Mouse (Mus musculus) splenic B cell, adult 2 months (primary cell): ENCODE results near the gene Ctps.
"Not testable (repeated sequence)": the region's sequence is repeated elsewhere in the genome, so short reads cannot be mapped to it uniquely, and the experiment has no call there.

ENCODE experiments used
- DNase-seq: peaks from one replicate; pipeline ENCODE4 v3.0.0-alpha.2; 2011; ENCODE audit warnings: low read depth, low spot score
- H3K27me3 ChIP-seq: 2 replicates; pipeline ENCODE4 v1.6.1; 2012; ENCODE audit warnings: mild to moderate bottlenecking, low read length, moderate library complexity, mixed read lengths; ENCODE audit not compliant: control insufficient read depth, poor library complexity, insufficient read depth, severe bottlenecking
- H3K36me3 ChIP-seq: 2 replicates; pipeline ENCODE4 v1.6.1; 2012; ENCODE audit warnings: mild to moderate bottlenecking, low read length, moderate library complexity, mixed read lengths; ENCODE audit not compliant: control insufficient read depth, poor library complexity, insufficient read depth, severe bottlenecking

The Ctps gene

GRCm38 (mm10) chr4:120569486-120570437, at the start of gene Ctps:
Gene Ctps (minus strand): TSS chr4:120570276.
- peak; percentile 95 for DNase-seq
- Histone ChIP-seq H3K36me3 (no peaks in the 10 kb centered on the region; the same call in 1 of the 2 replicates), H3K27me3 (no peaks in the 10 kb centered on the region)

- no peak for DNase-seq
- no peaks in the 10 kb centered on the region for H3K27me3 ChIP-seq
- H3K36me3 ChIP-seq, result no peaks in the 10 kb centered on the region
Observed at GRCm38 (mm10) chr4:120616199-120617025, 46.3 kb upstream of the Ctps start.

GRCm38 (mm10) chr4:120615528-120616081, 45.5 kb upstream of the Ctps start:
- H3K27me3 ChIP-seq, result no peaks in the 10 kb centered on the region
- no peaks in the 10 kb centered on the region for H3K36me3 ChIP-seq
- DNase-seq, result no peak

- DNase-seq, result no peak
- Histone ChIP-seq H3K27me3 (no peaks in the 10 kb centered on the region), H3K36me3 (no peaks in the 10 kb centered on the region)
Observed at GRCm38 (mm10) chr4:120614644-120615043, 44.6 kb upstream of the Ctps start.

GRCm38 (mm10) chr4:120613691-120614329, 43.7 kb upstream of the Ctps start:
- Histone ChIP-seq H3K27me3 (no peaks in the 10 kb centered on the region), H3K36me3 (no peaks in the 10 kb centered on the region)
- no peak for DNase-seq

- Histone ChIP-seq H3K36me3 (no peaks in the 10 kb centered on the region), H3K27me3 (no peaks in the 10 kb centered on the region)
- DNase-seq, result no peak
Observed at GRCm38 (mm10) chr4:120612304-120613080, 42.4 kb upstream of the Ctps start.

- no peaks in the 10 kb centered on the region for H3K36me3 ChIP-seq
- DNase-seq, result no peak
- H3K27me3 ChIP-seq, result no peaks in the 10 kb centered on the region
Observed at GRCm38 (mm10) chr4:120611005-120611404, 40.9 kb upstream of the Ctps start.

- DNase-seq, result no peak
- Histone ChIP-seq H3K36me3 (no peaks in the 10 kb centered on the region), H3K27me3 (no peaks in the 10 kb centered on the region)
Observed at GRCm38 (mm10) chr4:120606941-120607340, 36.9 kb upstream of the Ctps start.

- no peak for DNase-seq
- Histone ChIP-seq H3K36me3 (no peaks in the 10 kb centered on the region), H3K27me3 (no peaks in the 10 kb centered on the region)
Observed at GRCm38 (mm10) chr4:120602669-120603068, 32.6 kb upstream of the Ctps start.

GRCm38 (mm10) chr4:120601774-120602173, 31.7 kb upstream of the Ctps start:
- no peaks in the 10 kb centered on the region for H3K36me3 ChIP-seq
- H3K27me3 ChIP-seq, result no peaks in the 10 kb centered on the region
- DNase-seq, result no peak

- Histone ChIP-seq H3K36me3 (no peaks in the 10 kb centered on the region), H3K27me3 (no peaks in the 10 kb centered on the region; the same call in 1 of the 2 replicates)
- DNase-seq, result no peak
Observed at GRCm38 (mm10) chr4:120598922-120599321, 28.8 kb upstream of the Ctps start.

GRCm38 (mm10) chr4:120596210-120596609, 26.1 kb upstream of the Ctps start:
- not testable (repeated sequence) for H3K27me3 ChIP-seq, H3K36me3 ChIP-seq, DNase-seq

GRCm38 (mm10) chr4:120590973-120591372, 20.9 kb upstream of the Ctps start:
- no peaks in the 10 kb centered on the region for H3K36me3 ChIP-seq
- no peak for DNase-seq
- H3K27me3 ChIP-seq, result no peaks in the 10 kb centered on the region; the same call in 1 of the 2 replicates
